Mouse (Mus musculus): ENCODE measurements around the gene Rom1.
"Not testable (repeated sequence)": the region's sequence is repeated elsewhere in the genome, so short reads cannot be mapped to it uniquely, and the experiment has no call there.

GRCm38 (mm10) chr19:8896231-8896630 lies 32.9 kb downstream of the Rom1 start:
- TF ChIP-seq CTCF (IDR thresholded peaks at IDR 0.05; ENCODE audit: low read depth, low read length); POLR2A (IDR thresholded peaks at IDR 0.05; ENCODE audit: extremely low read depth, insufficient read depth, low read length): not testable (repeated sequence)
